Mouse (Mus musculus) liver, adult 2 months (tissue): ENCODE results near the gene Gcm1. TPM values are rescaled to one million over a fixed set of nuclear protein-coding genes. Genes with fewer than 3 reads are reported as not detected.

Experiments used
- DNase-seq: peaks from one replicate; pipeline ENCODE4 v3.0.0-alpha.2; 2011; ENCODE audit warnings: low read depth, low spot score; ENCODE audit errors: extremely low read depth
- H3K27ac ChIP-seq: fragments of 200-500 bp; replicated peaks from 2 replicates; pipeline ENCODE4 v1.5.1; 2012; ENCODE audit warnings: low read depth, mild to moderate bottlenecking, control low read depth, inconsistent platforms, low read length; ENCODE audit not compliant: insufficient read depth
- H3K27me3 ChIP-seq: fragments of 200-500 bp; 2 replicates; pipeline ENCODE4 v1.6.1; 2012; ENCODE audit warnings: mild to moderate bottlenecking, moderate library complexity, low read length, inconsistent platforms; ENCODE audit not compliant: control insufficient read depth, insufficient read depth
- H3K36me3 ChIP-seq: fragments of 200-500 bp; 2 replicates; pipeline ENCODE4 v1.6.1; 2012; ENCODE audit warnings: low read length, inconsistent platforms; ENCODE audit not compliant: control insufficient read depth, insufficient read depth
- H3K4me1 ChIP-seq: fragments of 200-500 bp; 2 replicates; pipeline ENCODE4 v1.6.1; 2011; ENCODE audit warnings: low read length; ENCODE audit not compliant: control insufficient read depth, insufficient read depth
- H3K4me3 ChIP-seq: fragments of 200-500 bp; 2 replicates; pipeline ENCODE4 v1.5.1; 2011; ENCODE audit warnings: low read depth, mild to moderate bottlenecking, control low read depth, low read length, moderate library complexity; ENCODE audit not compliant: insufficient read depth
- H3K79me2 ChIP-seq: fragments of 200-500 bp; 2 replicates; pipeline ENCODE4 v1.6.1; 2012; ENCODE audit warnings: inconsistent platforms, mild to moderate bottlenecking, low read length, moderate library complexity; ENCODE audit not compliant: control insufficient read depth, insufficient read depth
- H3K9ac ChIP-seq: fragments of 200-500 bp; 2 replicates; pipeline ENCODE4 v1.6.1; 2012; ENCODE audit warnings: low read depth, mild to moderate bottlenecking, control low read depth, inconsistent platforms, low read length
- CTCF ChIP-seq: fragments of 200-500 bp; IDR thresholded peaks from 2 replicates; pipeline ENCODE4 v1.5.1; 2011; ENCODE audit warnings: low read depth, low read length, control low read depth
- POLR2A ChIP-seq: fragments of 200-500 bp; IDR thresholded peaks from 2 replicates; pipeline ENCODE4 v1.6.1; 2011; ENCODE audit warnings: low read length, control low read depth; ENCODE audit not compliant: insufficient read depth; ENCODE audit errors: extremely low read depth
- WGBS: fragments of 180-500 bp; shearing (Covaris S2); methylation state at CpG from one replicate; pipeline ENCODE4 v1.1.7; 2018; 5-methylcytosine and 5-hydroxymethylcytosine counted together
- polyA plus RNA-seq: library from polyadenylated mRNA; depleted of rRNA; stranded (reverse); fragments of >200 nt; gene quantifications from 2 replicates; pipeline ENCODE4 v1.2.3, GENCODE M21; 2012
- total RNA-seq: library from RNA; depleted of rRNA; stranded (reverse); fragments of >200 nt; gene quantifications from 2 replicates; pipeline ENCODE4 v1.2.3, GENCODE M21; 2014

The Gcm1 gene
- total and polyA plus RNA-seq, 2 experiments, result not detected

- Histone ChIP-seq H3K27me3 (no peaks in the 10 kb centered on the region), H3K27ac (no peak overlapping the region), H3K4me3 (no peak overlapping the region), H3K4me1 (no peaks in the 10 kb centered on the region), H3K36me3 (no peaks in the 10 kb centered on the region), H3K9ac (no peak overlapping the region), H3K79me2 (no peaks in the 10 kb centered on the region)
- TF ChIP-seq CTCF (no peak), POLR2A (no peak)
- WGBS, result 90% methylated on average over 8 of the region's 8 CpGs
- DNase-seq, result no peak
Measured at GRCm38 (mm10) chr9:78053821-78054220, 2.1 kb downstream of the Gcm1 start.

DNA sequence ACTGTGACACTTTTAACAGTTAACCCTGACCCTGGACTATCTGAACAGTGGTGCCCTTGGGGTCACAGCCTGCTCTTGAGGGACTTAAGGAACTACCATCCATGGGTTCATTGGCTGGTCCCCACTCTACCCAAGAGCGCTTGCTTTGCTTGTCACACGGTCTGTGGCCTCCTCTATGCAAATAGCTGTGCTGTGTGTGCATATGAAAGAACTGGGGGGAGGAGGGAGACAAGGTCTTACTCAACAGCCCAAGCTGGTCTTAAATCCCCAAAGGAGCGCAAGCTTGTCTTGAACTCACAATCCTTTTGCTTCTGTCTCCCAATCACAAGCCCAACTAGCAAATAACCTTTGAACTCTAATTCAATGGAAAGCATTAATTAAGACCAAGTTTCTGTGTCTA is 2.6 kb downstream of the Gcm1 start:
- H3K4me1 ChIP-seq, result no peaks in the 10 kb centered on the region
- H3K27ac ChIP-seq, result no peak overlapping the region
- no peak overlapping the region for H3K9ac ChIP-seq
- no peaks in the 10 kb centered on the region for H3K79me2 ChIP-seq
- no peak overlapping the region for H3K4me3 ChIP-seq
- TF ChIP-seq POLR2A, result no peak
- TF ChIP-seq CTCF, result no peak
- no peaks in the 10 kb centered on the region for H3K36me3 ChIP-seq
- no peaks in the 10 kb centered on the region for H3K27me3 ChIP-seq
- WGBS, result 89% methylated on average over 3 of the region's 3 CpGs
- no peak for DNase-seq

- H3K27ac ChIP-seq, result no peak overlapping the region
- no peaks in the 10 kb centered on the region for H3K4me1 ChIP-seq
- H3K9ac ChIP-seq, result no peak overlapping the region
- H3K27me3 ChIP-seq, result no peaks in the 10 kb centered on the region
- WGBS, result 93% methylated on average over 16 of the region's 16 CpGs
- TF ChIP-seq POLR2A (no peak), CTCF (no peak)
- no peaks in the 10 kb centered on the region for H3K36me3 ChIP-seq
- no peak overlapping the region for H3K4me3 ChIP-seq
- H3K79me2 ChIP-seq, result no peaks in the 10 kb centered on the region
- DNase-seq, result no peak
Measured at GRCm38 (mm10) chr9:78059525-78060120, 7.9 kb downstream of the Gcm1 start.

DNA sequence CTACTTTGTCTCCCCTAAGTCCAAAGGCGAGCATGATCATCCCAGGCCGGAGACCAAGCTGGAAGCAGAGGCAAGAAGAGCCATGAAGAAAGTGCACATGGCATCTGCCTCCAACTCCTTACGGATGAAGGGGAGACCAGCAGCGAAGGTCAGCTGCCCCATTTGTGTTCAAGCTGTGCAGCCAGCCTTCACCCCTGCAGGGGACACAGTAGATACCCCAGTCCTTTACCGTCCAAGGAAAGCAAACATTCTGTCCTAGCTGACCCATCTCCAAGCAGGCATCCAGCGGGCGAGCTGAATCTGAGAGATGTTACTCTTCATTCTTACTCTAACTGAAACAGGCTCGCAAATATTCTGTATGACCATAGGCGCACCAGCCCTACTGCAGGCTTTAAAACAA is 10.7 kb downstream of the Gcm1 start:
- Histone ChIP-seq H3K36me3 (no peaks in the 10 kb centered on the region), H3K27me3 (no peaks in the 10 kb centered on the region), H3K4me3 (no peak overlapping the region), H3K79me2 (no peaks in the 10 kb centered on the region), H3K9ac (no peak overlapping the region), H3K4me1 (no peaks in the 10 kb centered on the region), H3K27ac (no peak overlapping the region)
- WGBS, result 89% methylated on average over 9 of the region's 9 CpGs
- DNase-seq, result no peak
- TF ChIP-seq POLR2A (no peak), CTCF (no peak)

DNA sequence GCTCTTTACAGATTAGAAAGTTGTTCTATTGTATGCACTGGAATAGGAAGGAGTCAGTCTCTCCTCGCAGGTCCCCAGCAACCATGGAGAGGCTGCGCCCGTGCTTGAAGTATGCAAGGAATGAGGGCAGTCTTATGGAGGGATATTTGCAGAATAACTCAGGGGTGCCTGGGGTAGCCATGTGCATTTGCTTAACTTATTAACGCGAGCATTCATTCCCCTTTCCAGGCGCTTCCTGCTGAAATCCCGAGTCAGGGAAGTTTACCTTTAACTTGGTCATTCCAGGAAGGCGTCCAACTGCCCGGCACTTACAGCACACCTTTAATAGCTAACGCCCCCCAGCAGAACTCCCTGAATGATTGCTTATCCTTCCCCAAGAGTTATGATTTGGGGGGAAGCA is 12.4 kb downstream of the Gcm1 start:
- no peaks in the 10 kb centered on the region for H3K4me1 ChIP-seq
- no peak for DNase-seq
- no peaks in the 10 kb centered on the region for H3K36me3 ChIP-seq
- no peak overlapping the region for H3K4me3 ChIP-seq
- H3K9ac ChIP-seq, result no peak overlapping the region
- H3K79me2 ChIP-seq, result no peaks in the 10 kb centered on the region
- no peak overlapping the region for H3K27ac ChIP-seq
- TF ChIP-seq CTCF (no peak), POLR2A (no peak)
- WGBS, result 48% methylated on average over 10 of the region's 10 CpGs
- no peaks in the 10 kb centered on the region for H3K27me3 ChIP-seq

DNA sequence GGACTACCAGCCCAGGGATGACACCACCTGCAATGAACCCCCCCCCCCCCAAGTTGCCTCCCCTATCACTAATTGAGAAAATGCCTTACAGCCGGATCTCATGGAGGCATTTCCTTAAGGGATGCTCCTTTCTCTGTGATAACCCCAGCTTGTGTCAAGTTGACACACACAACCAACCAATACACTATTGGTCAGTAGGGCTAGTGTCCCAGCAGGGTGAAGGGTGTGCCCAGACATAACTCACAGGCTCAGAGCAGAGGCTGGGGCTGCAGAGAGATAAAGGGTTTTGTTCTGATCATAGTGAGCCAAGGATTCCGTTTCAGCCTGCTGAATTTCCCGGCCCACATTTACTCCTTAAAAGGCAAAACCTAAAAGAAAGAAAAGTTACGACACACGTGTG is 18.8 kb downstream of the Gcm1 start:
- no peaks in the 10 kb centered on the region for H3K36me3 ChIP-seq
- H3K27ac ChIP-seq, result no peak overlapping the region
- H3K27me3 ChIP-seq, result no peaks in the 10 kb centered on the region
- 83% methylated on average over 5 of the region's 5 CpGs for WGBS
- H3K4me3 ChIP-seq, result no peak overlapping the region
- no peak for DNase-seq
- H3K79me2 ChIP-seq, result no peaks in the 10 kb centered on the region
- H3K4me1 ChIP-seq, result no peaks in the 10 kb centered on the region
- no peak for TF ChIP-seq POLR2A
- no peak for TF ChIP-seq CTCF
- H3K9ac ChIP-seq, result no peak overlapping the region
